Mouse (Mus musculus) liver, embryonic 11.5 days (tissue): ENCODE data around the gene Lamtor3. TPM values are rescaled to one million over a fixed set of nuclear protein-coding genes. Genes with fewer than 3 reads are reported as not detected.

Source experiments
- ATAC-seq: fragments of 200-750 bp; cut with Nextera tagmentation; replicated peaks from 2 replicates; pipeline ENCODE4 v1.8.0; 2017; ENCODE audit warnings: moderate number of reproducible peaks, mild to moderate bottlenecking, moderate TSS enrichment, moderate library complexity; ENCODE audit not compliant: low FRiP score
- DNase-seq: peaks from one replicate; pipeline ENCODE4 v3.0.0-alpha.2; 2017; ENCODE audit warnings: low spot score
- H3K27ac ChIP-seq: fragments of 300-500 bp; sonication (generic); 2 replicates; pipeline ENCODE4 v1.5.1; 2014; ENCODE audit warnings: mild to moderate bottlenecking, low read depth, low read length, control low read depth
- H3K27me3 ChIP-seq: fragments of 300-500 bp; sonication (generic); replicated peaks from 2 replicates; pipeline ENCODE4 v1.6.1; 2014; ENCODE audit warnings: low read length, mixed read lengths; ENCODE audit not compliant: control insufficient read depth, insufficient read depth
- H3K36me3 ChIP-seq: fragments of 300-500 bp; sonication (generic); 2 replicates; pipeline ENCODE4 v1.6.1; 2014; ENCODE audit warnings: mild to moderate bottlenecking, low read length, moderate library complexity, mixed read lengths; ENCODE audit not compliant: control insufficient read depth, insufficient read depth
- H3K4me1 ChIP-seq: fragments of 300-500 bp; sonication (generic); replicated peaks from 2 replicates; pipeline ENCODE4 v1.6.1; 2014; ENCODE audit warnings: low read length, mixed read lengths; ENCODE audit not compliant: control insufficient read depth, insufficient read depth
- H3K4me2 ChIP-seq: fragments of 300-500 bp; sonication (generic); 2 replicates; pipeline ENCODE4 v1.6.1; 2014; ENCODE audit warnings: mild to moderate bottlenecking, control low read depth, moderate library complexity
- H3K4me3 ChIP-seq: fragments of 300-500 bp; sonication (generic); 2 replicates; pipeline ENCODE4 v1.5.1; 2014; ENCODE audit warnings: low read depth, low read length, control low read depth
- H3K9ac ChIP-seq: fragments of 300-500 bp; sonication (generic); 2 replicates; pipeline ENCODE4 v1.6.1; 2014; ENCODE audit warnings: low read depth, low read length, control low read depth
- H3K9me3 ChIP-seq: fragments of 300-500 bp; sonication (generic); 2 replicates; pipeline ENCODE4 v1.6.1; 2016; ENCODE audit warnings: low read length, inconsistent platforms, mixed read lengths; ENCODE audit not compliant: control insufficient read depth
- WGBS: fragments of 180-500 bp; shearing (Covaris S2); extraction: QIAGEN DNeasy Blood & Tissue Kit; methylation state at CpG from one replicate; pipeline ENCODE4 v1.1.7; 2014; 5-methylcytosine and 5-hydroxymethylcytosine counted together
- polyA plus RNA-seq: library from polyadenylated mRNA; unstranded; fragments of >200 nt; fragmentation: Nextera tagmentation; extraction: Ambion mirVana; gene quantifications from 2 replicates; pipeline ENCODE4 v1.2.1, GENCODE M21; 2014

Lamtor3 gene
- polyA plus RNA-seq, result 100 and 105 TPM in 2 replicates

- H3K9ac ChIP-seq, result peak within 1 kb of the TSS; percentile 87
- H3K27me3 ChIP-seq, result no peaks in the 10 kb centered on the region
- no peaks in the 10 kb centered on the region for H3K9me3 ChIP-seq
- peaks cover 8% of the 10 kb centered on the region; the same call in 1 of the 2 replicates for H3K36me3 ChIP-seq
- peaks cover 7% of the 10 kb centered on the region for H3K4me1 ChIP-seq
- H3K27ac ChIP-seq, result peak within 1 kb of the TSS; percentile 82
- peak within 1 kb of the TSS; percentile 96 for H3K4me3 ChIP-seq
- ATAC-seq (peak; percentile 91), DNase-seq (peak; percentile 94)
- H3K4me2 ChIP-seq, result peak within 1 kb of the TSS; percentile 92
- WGBS, result under 1% methylated on average over 47 of the region's 47 CpGs
Observed at GRCm38 (mm10) chr3:137918172-137918931, at the start of gene Lamtor3. TSS of gene Lamtor3 (plus strand) at chr3:137918506.

GRCm38 (mm10) chr3:137869395-137869794 is 48.9 kb upstream of the Lamtor3 start:
- peak overlapping the region; percentile 82; the same call in 1 of the 2 replicates for H3K4me2 ChIP-seq
- H3K4me1 ChIP-seq, result peaks cover 11% of the 10 kb centered on the region
- no peak overlapping the region for H3K9ac ChIP-seq
- no peaks in the 10 kb centered on the region for H3K9me3 ChIP-seq
- 95% methylated on average over 9 of the region's 9 CpGs for WGBS
- ATAC-seq, result no peak
- DNase-seq, result no peak
- no peak overlapping the region for H3K4me3 ChIP-seq
- H3K27ac ChIP-seq, result no peak overlapping the region
- H3K36me3 ChIP-seq, result peaks cover 9% of the 10 kb centered on the region; the same call in 1 of the 2 replicates
- H3K27me3 ChIP-seq, result no peaks in the 10 kb centered on the region

- no peaks in the 10 kb centered on the region for H3K27me3 ChIP-seq
- no peak overlapping the region for H3K4me3 ChIP-seq
- no peaks in the 10 kb centered on the region; the same call in 1 of the 2 replicates for H3K4me1 ChIP-seq
- 65% methylated on average over 3 of the region's 3 CpGs for WGBS
- no peak overlapping the region for H3K4me2 ChIP-seq
- no peak; the same call in 1 of the 2 replicates for ATAC-seq
- peak; percentile 20 for DNase-seq
- H3K9me3 ChIP-seq, result no peaks in the 10 kb centered on the region
- H3K36me3 ChIP-seq, result no peaks in the 10 kb centered on the region
- no peak overlapping the region for H3K9ac ChIP-seq
- H3K27ac ChIP-seq, result no peak overlapping the region
Observed at GRCm38 (mm10) chr3:137879313-137879712, 39.0 kb upstream of the Lamtor3 start.

- H3K36me3 ChIP-seq, result no peaks in the 10 kb centered on the region
- DNase-seq, result peak; percentile 15
- H3K27me3 ChIP-seq, result no peaks in the 10 kb centered on the region
- H3K4me3 ChIP-seq, result no peak overlapping the region
- ATAC-seq, result no peak
- H3K27ac ChIP-seq, result no peak overlapping the region
- no peak overlapping the region for H3K4me2 ChIP-seq
- H3K4me1 ChIP-seq, result no peaks in the 10 kb centered on the region; the same call in 1 of the 2 replicates
- no peaks in the 10 kb centered on the region for H3K9me3 ChIP-seq
- 89% methylated on average over 4 of the region's 4 CpGs for WGBS
- no peak overlapping the region for H3K9ac ChIP-seq
Observed at GRCm38 (mm10) chr3:137880109-137880748, 38.1 kb upstream of the Lamtor3 start.

- H3K27ac ChIP-seq, result no peak overlapping the region
- H3K4me2 ChIP-seq, result no peak overlapping the region
- WGBS, result 91% methylated on average over 5 of the region's 5 CpGs
- no peaks in the 10 kb centered on the region for H3K27me3 ChIP-seq
- H3K4me1 ChIP-seq, result no peaks in the 10 kb centered on the region; the same call in 1 of the 2 replicates
- no peaks in the 10 kb centered on the region for H3K9me3 ChIP-seq
- ATAC-seq (no peak), DNase-seq (no peak)
- no peak overlapping the region for H3K4me3 ChIP-seq
- H3K9ac ChIP-seq, result no peak overlapping the region
- no peaks in the 10 kb centered on the region for H3K36me3 ChIP-seq
Observed at GRCm38 (mm10) chr3:137881093-137881492, 37.2 kb upstream of the Lamtor3 start.

GRCm38 (mm10) chr3:137887961-137888360 is 30.3 kb upstream of the Lamtor3 start:
- H3K36me3 ChIP-seq, result peaks cover 7% of the 10 kb centered on the region; the same call in 1 of the 2 replicates
- WGBS, result 75% methylated on average over 7 of the region's 7 CpGs
- no peaks in the 10 kb centered on the region for H3K27me3 ChIP-seq
- H3K9me3 ChIP-seq, result no peaks in the 10 kb centered on the region
- DNase-seq (no peak), ATAC-seq (no peak)
- no peak overlapping the region for H3K9ac ChIP-seq
- H3K4me2 ChIP-seq, result no peak overlapping the region
- no peak overlapping the region for H3K4me3 ChIP-seq
- no peak overlapping the region for H3K27ac ChIP-seq
- no peaks in the 10 kb centered on the region for H3K4me1 ChIP-seq

GRCm38 (mm10) chr3:137891089-137891488 is 27.2 kb upstream of the Lamtor3 start:
- no peak overlapping the region for H3K4me2 ChIP-seq
- H3K9me3 ChIP-seq, result no peaks in the 10 kb centered on the region
- WGBS, result 82% methylated on average over 3 of the region's 3 CpGs
- no peaks in the 10 kb centered on the region for H3K27me3 ChIP-seq
- peaks cover 17% of the 10 kb centered on the region; the same call in 1 of the 2 replicates for H3K36me3 ChIP-seq
- DNase-seq, result no peak
- H3K27ac ChIP-seq, result no peak overlapping the region
- no peak overlapping the region for H3K4me3 ChIP-seq
- H3K9ac ChIP-seq, result no peak overlapping the region
- ATAC-seq, result no peak
- H3K4me1 ChIP-seq, result no peaks in the 10 kb centered on the region

GRCm38 (mm10) chr3:137892118-137892517 is 26.2 kb upstream of the Lamtor3 start:
- no peaks in the 10 kb centered on the region for H3K27me3 ChIP-seq
- H3K36me3 ChIP-seq, result peaks cover 17% of the 10 kb centered on the region; the same call in 1 of the 2 replicates

More at GRCm38 (mm10) chr3:137892118-137892517, 26.2 kb upstream of the Lamtor3 start:
- 86% methylated on average over 4 of the region's 4 CpGs for WGBS
- no peak overlapping the region for H3K27ac ChIP-seq
- ATAC-seq (no peak), DNase-seq (no peak)
- H3K9me3 ChIP-seq, result no peaks in the 10 kb centered on the region
- no peak overlapping the region for H3K4me3 ChIP-seq
- H3K4me1 ChIP-seq, result no peaks in the 10 kb centered on the region
- no peak overlapping the region for H3K4me2 ChIP-seq
- H3K9ac ChIP-seq, result no peak overlapping the region
